Mouse (Mus musculus) CD4-positive naive resting alpha-beta T cell, adult 76 days (primary cell): ENCODE results near the gene Cnppd1. TPM values are rescaled to one million over a fixed set of nuclear protein-coding genes. Genes with fewer than 3 reads are reported as not detected.

ENCODE experiments used
- total RNA-seq: library from RNA; stranded (reverse); gene quantifications from one replicate; pipeline ENCODE4 v1.2.4, GENCODE M21; 2023

Gene Cnppd1
- 127 TPM for total RNA-seq

DNA sequence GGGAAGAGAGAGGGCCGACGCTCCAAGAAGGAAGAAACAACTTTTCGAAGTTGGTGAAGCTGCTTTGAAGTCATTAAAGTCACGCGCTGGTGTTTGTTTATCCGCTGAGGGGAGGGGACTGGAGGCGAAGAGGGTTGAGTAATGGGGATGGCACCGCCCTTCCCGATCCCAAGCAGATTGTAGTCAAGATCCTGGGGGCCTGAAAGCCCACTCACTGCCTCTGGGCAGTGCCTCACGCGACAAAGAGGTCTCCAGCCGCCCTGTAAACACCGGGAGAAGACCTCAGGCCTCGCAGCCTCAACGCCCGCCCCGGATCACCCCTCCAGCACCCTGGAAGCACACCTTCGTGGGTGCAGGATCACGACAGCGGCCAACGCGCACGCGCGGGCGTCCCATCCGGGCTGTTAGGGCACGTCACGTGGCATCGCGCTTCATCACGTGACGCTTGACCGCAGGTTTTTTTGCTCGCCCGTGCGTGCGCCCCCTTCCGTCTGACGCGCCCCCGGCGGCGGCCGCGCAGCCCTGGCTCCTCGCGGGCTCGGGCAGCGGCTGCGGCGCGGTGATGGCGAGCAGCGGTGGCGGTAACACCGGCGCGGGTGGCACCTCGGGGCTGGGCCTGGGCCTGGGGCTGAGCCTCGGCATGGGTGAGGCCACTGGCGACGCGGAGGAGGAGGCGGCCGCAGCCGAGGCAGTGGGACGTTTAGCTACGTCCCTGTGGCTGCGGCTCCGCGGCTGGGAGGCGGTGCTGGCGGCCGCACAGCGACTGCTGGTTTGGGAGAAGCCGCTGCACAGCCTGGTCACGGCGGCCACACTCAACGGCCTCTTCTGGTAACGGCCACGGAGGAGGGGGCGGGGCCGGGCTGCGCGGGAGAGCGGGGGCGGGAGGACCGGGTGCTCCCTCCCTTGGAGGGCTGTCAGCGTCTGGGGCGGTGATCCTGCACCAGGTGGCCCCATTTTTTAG is at the start of gene Cnppd1, which contains the start of gene Retreg2:
Gene Cnppd1, minus strand, starts transcription at position 411 of the 961 bp plus-strand sequence.
Gene Retreg2, plus strand, starts transcription at position 478 of the 961 bp plus-strand sequence.

DNA sequence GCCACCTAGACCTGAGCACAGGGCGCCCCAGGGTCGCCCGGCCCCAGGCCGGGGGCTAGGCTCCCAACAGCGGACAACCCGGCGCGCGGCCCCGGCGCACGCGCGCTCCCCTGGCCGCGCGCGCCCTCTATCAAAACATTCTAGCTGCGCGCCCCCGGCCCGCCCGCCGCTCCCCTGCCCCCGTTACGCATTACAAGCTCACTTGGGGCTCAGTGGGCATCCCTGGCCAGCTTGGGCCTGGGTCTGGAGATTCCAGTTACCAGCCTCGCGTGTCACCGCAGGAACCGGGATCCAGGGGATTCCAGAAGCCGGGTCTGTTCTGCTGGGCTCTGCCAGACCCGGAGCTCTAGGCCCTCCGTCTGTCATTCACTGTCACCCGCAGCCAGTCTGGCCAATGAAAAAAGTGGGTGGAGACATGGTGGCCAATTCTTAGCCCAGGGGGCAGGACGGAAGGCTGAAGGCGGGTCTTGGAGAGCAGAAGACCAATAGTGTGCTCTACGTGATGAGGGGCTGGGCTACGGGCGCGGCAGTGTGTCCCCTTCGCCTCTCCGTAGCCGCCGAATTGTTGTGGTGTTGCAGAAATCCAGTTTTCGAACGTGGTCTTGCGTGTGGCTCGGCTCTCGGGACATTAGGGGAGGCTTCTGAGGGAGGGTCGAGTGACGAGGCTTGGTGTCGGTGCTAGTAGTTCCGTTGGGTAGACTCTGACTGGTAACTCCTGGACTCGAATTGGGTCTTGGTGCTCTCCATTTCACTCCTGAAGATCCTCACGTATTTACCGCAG is 49.3 kb upstream of the Cnppd1 start, which contains the start of the genes Ankzf1 and Atg9a:
Gene Ankzf1, plus strand, starts transcription at position 530 of the 781 bp plus-strand sequence.
Gene Atg9a, minus strand, starts transcription at position 575 of the 781 bp plus-strand sequence.

GRCm38 (mm10) chr1:75180105-75180590 is 37.6 kb upstream of the Cnppd1 start, which contains the start of gene Abcb6:
Gene Abcb6, minus strand, starts transcription at chr1:75180392.

DNA sequence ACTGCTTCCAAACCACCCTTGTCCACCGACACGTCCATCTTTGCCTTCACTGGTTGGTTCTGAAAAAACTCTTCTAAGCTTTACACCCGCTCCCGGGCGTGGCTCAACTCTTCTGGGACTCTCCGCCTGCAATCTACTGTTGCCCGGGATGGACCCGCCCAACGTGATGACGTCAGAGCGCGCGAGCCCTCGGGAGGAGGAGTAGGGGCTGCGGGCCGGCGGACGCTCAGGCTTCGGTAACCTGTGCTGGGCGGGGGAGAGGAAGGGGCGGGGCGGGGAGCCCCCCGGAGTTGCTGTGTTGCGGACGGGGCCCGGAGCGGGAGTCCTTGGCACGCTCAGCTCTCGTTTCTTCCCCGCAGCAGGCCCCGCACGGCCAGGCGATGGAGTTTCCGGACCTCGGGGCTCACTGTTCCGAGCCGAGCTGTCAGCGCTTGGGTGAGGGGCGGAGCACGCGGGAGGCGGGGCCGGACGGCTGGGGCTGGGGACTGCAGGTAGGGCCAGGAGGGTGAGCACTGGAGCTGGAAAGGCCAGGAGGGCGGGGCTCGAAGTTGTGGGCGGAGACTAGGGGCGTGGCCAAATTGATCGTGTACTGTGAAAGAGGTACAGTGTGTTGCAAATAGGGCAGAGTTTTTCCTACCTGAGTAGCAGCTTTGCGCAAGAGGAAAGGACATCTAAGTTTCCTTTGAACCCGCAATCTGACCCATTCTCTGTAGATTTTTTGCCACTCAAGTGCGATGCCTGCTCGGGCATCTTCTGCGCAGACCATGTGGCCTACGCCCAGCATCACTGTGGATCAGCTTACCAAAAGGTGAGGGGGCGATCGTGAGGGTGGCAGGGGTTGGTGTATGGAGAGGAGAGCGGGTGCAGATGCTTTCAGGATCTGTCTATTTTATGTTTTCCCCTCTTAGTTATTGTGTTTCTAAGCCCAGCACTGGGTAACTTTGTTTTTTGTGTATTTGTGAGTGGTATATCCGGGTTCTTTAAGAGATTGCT is 26.3 kb upstream of the Cnppd1 start, which contains the start of gene Zfand2b:
Gene Zfand2b, plus strand, starts transcription at position 175 of the 993 bp plus-strand sequence.

GRCm38 (mm10) chr1:75133421-75134207 is 8.9 kb downstream of the Cnppd1 start, which contains the start of gene Slc23a3:
Gene Slc23a3, minus strand, starts transcription at chr1:75133890.

GRCm38 (mm10) chr1:75124346-75125321 is 17.9 kb downstream of the Cnppd1 start, which contains the start of gene Nhej1:
Gene Nhej1, minus strand, starts transcription at chr1:75125200.

Other genes starting within 250 kb of the Cnppd1 start
- gene Cryba2, start 249.6 kb downstream of the Cnppd1 start, total RNA-seq, result not detected
- not detected for gene Cfap65, start 207.1 kb downstream of the Cnppd1 start, total RNA-seq
- 0.44 TPM for gene Ihh, start 191.0 kb downstream of the Cnppd1 start, total RNA-seq
- gene Nhej1, start 17.5 kb downstream of the Cnppd1 start, total RNA-seq, result 5.0 TPM
- gene Slc23a3, start 8.8 kb downstream of the Cnppd1 start, total RNA-seq, result 5.5 TPM
- gene Retreg2, start 67 bp upstream of the Cnppd1 start, total RNA-seq, result 72.2 TPM
- gene Zfand2b, start 25.9 kb upstream of the Cnppd1 start, total RNA-seq, result 39.0 TPM
- gene Abcb6, start 37.7 kb upstream of the Cnppd1 start, total RNA-seq, result 3.5 TPM
- gene Ankzf1, start 49.4 kb upstream of the Cnppd1 start, total RNA-seq, result 18.1 TPM
- 37.7 TPM for gene Atg9a, start 49.5 kb upstream of the Cnppd1 start, total RNA-seq
- 14.8 TPM for gene Glb1l, start 68.1 kb upstream of the Cnppd1 start, total RNA-seq
- gene Stk16, start 68.1 kb upstream of the Cnppd1 start, total RNA-seq, result 55.9 TPM
- gene Tuba4a, start 77.2 kb upstream of the Cnppd1 start, total RNA-seq, result 183 TPM
- not detected for gene A630095N17Rik, start 89.4 kb upstream of the Cnppd1 start, total RNA-seq
- 44.8 TPM for gene Dnajb2, start 93.7 kb upstream of the Cnppd1 start, total RNA-seq
- 0.41 TPM for gene Ptprn, start 121.8 kb upstream of the Cnppd1 start, total RNA-seq
- not detected for gene Resp18, start 135.7 kb upstream of the Cnppd1 start, total RNA-seq
- 34.7 TPM for gene Dnpep, start 175.3 kb upstream of the Cnppd1 start, total RNA-seq
- gene Des, start 217.6 kb upstream of the Cnppd1 start, total RNA-seq, result not detected
- 0.70 TPM for gene Speg, start 232.6 kb upstream of the Cnppd1 start, total RNA-seq